Mouse (Mus musculus) lung, postnatal 0 days (tissue): ENCODE data around the gene Hist1h3g. TPM values are rescaled to one million over a fixed set of nuclear protein-coding genes. Genes with fewer than 3 reads are reported as not detected.
"Not testable (repeated sequence)": the region's sequence is repeated elsewhere in the genome, so short reads cannot be mapped to it uniquely, and the experiment has no call there.

Experiments
- ATAC-seq: fragments of 200-750 bp; cut with Nextera tagmentation; 2 replicates; pipeline ENCODE4 v1.8.0; 2017; ENCODE audit warnings: moderate library complexity
- DNase-seq: peaks from one replicate; pipeline ENCODE4 v3.0.0-alpha.2; 2016; ENCODE audit warnings: low spot score
- H3K27ac ChIP-seq: fragments of 300-500 bp; sonication (generic); 2 replicates; pipeline ENCODE4 v1.5.1; 2014; ENCODE audit warnings: antibody characterized with exemption, mild to moderate bottlenecking, low read length, mixed read lengths
- H3K27me3 ChIP-seq: fragments of 300-500 bp; sonication (generic); replicated peaks from 2 replicates; pipeline ENCODE4 v1.6.1; 2014; ENCODE audit warnings: low read length, mixed read lengths; ENCODE audit not compliant: insufficient read depth
- H3K36me3 ChIP-seq: fragments of 300-500 bp; sonication (generic); 2 replicates; pipeline ENCODE4 v1.6.1; 2014; ENCODE audit warnings: low read length, mixed read lengths; ENCODE audit not compliant: insufficient read depth
- H3K4me1 ChIP-seq: fragments of 300-500 bp; sonication (generic); 2 replicates; pipeline ENCODE4 v1.6.1; 2014; ENCODE audit warnings: antibody characterized with exemption, low read depth, low read length, mixed read lengths; ENCODE audit not compliant: insufficient read depth
- H3K4me2 ChIP-seq: fragments of 300-500 bp; sonication (generic); replicated peaks from 2 replicates; pipeline ENCODE4 v1.6.1; 2014; ENCODE audit warnings: low read depth, mild to moderate bottlenecking, low read length, moderate library complexity, mixed read lengths
- H3K4me3 ChIP-seq: fragments of 300-500 bp; sonication (generic); 2 replicates; pipeline ENCODE4 v1.5.1; 2014; ENCODE audit warnings: low read depth, low read length
- H3K9ac ChIP-seq: fragments of 300-500 bp; sonication (generic); replicated peaks from 2 replicates; pipeline ENCODE4 v1.6.1; 2014; ENCODE audit warnings: low read depth, mild to moderate bottlenecking
- H3K9me3 ChIP-seq: fragments of 300-500 bp; sonication (generic); 2 replicates; pipeline ENCODE4 v1.6.1; 2016; ENCODE audit warnings: low read length, mixed read lengths
- CTCF ChIP-seq: IDR thresholded peaks from 2 replicates; pipeline ENCODE4 v1.5.1; 2016; ENCODE audit warnings: antibody characterized with exemption, mild to moderate bottlenecking
- EP300 ChIP-seq: IDR thresholded peaks from 2 replicates; pipeline ENCODE4 v1.6.1; 2016; ENCODE audit warnings: antibody characterized with exemption, mild to moderate bottlenecking, control low read depth
- WGBS: fragments of 180-500 bp; shearing (Covaris S2); extraction: QIAGEN DNeasy Blood & Tissue Kit; methylation state at CpG from one replicate; pipeline ENCODE4 v1.1.7; 2014; 5-methylcytosine and 5-hydroxymethylcytosine counted together
- polyA plus RNA-seq: library from polyadenylated mRNA; unstranded; fragments of >200 nt; fragmentation: Nextera tagmentation; extraction: Ambion mirVana; gene quantifications from 2 replicates; pipeline ENCODE4 v1.2.1, GENCODE M21; 2015

Hist1h3g gene
- polyA plus RNA-seq, 1 experiment from 2014 or later = 0.80 TPM

DNA sequence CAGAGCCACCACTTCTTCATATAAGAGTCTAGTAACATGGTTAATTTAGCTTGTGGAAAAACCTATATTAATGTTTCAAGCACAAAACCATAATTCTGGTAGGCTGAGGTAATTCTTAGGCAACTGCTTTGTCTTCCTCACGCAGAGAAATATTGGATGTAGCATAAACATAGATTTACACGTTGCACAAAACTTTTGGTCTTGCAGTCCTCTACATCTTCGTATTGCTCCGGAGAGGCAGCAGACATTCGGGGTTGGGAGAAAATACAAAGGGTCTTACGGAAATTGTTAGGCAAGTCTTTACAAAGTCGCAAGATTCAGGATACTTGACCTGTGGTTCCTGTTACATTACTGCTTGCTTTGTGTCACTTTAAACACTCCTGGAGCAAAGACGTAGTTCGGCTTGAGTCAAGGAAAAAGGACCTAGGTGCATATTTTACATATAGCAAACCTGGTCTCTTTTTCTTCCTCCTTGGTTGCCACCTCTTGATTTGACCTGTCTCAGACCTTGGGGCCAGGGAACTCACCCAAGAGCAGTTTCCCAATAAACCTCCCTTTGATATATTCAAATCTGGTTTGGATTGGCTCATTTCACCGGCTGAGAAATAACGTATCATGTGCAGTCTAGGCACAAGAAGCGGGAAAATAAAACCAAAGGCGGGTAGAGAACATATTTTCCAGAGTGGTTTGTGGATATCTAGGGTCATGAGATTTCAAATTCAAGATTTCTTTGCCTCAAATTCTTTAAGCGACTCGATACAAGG lies 672 bp upstream of the Hist1h3g start:
- Histone ChIP-seq H3K27ac (peak overlapping the region; percentile 3; the same call in 1 of the 2 replicates), H3K4me2 (peak overlapping the region; percentile 76), H3K9ac (no peak overlapping the region), H3K4me3 (peak overlapping the region; percentile 41), H3K4me1 (peaks cover 21% of the 10 kb centered on the region; the same call in 1 of the 2 replicates), H3K27me3 (no peaks in the 10 kb centered on the region), H3K36me3 (no peaks in the 10 kb centered on the region), H3K9me3 (no peaks in the 10 kb centered on the region)
- TF ChIP-seq EP300 = no peak
- TF ChIP-seq CTCF = no peak
- no peak for ATAC-seq
- peak; percentile 63 for DNase-seq
- WGBS = under 1% methylated on average over 15 of the region's 15 CpGs

DNA sequence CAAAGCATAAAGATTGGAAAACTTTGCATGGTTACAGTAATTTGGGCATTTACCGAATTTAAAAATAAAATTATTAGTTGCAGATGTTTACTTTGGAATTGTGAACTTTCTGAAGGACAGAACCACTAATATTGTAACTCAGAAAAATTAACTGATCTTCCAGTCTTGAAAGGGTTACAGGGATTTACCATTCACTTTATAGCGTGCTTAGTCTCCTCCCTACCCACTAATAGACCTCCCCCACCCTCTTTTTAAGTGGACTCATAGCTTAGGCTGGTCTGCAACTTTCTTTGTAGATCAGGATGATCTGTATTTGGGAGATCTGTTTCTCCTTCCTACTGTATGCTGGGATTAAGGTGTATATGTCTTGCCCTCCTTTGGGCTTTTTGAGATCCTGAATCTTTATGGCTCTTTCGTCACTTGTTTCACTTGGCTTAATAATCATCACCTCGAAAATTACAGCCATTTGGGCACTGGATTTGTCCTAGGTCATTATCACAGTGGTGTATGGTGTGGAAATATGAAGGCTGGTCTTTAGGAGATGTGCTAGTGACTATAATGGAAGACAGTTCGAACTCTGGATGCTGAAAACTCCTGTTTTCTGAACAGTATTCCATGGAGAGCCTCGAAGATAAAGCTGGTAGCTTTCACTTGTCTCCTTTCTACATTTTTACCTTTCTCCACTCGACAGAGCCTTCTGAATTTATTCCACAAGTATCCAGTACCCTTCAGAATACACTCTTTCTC lies 1.0 kb downstream of the Hist1h3g start:
- Histone ChIP-seq H3K9ac (no peak overlapping the region; the same call in 1 of the 2 replicates), H3K27ac (no peak overlapping the region), H3K4me1 (peaks cover 21% of the 10 kb centered on the region; the same call in 1 of the 2 replicates), H3K4me2 (no peak overlapping the region; the same call in 1 of the 2 replicates), H3K9me3 (no peaks in the 10 kb centered on the region), H3K4me3 (no peak overlapping the region), H3K27me3 (no peaks in the 10 kb centered on the region), H3K36me3 (no peaks in the 10 kb centered on the region)
- TF ChIP-seq EP300 (no peak), CTCF (no peak)
- DNase-seq = no peak
- no peak for ATAC-seq
- 8% methylated on average over 7 of the region's 7 CpGs for WGBS

DNA sequence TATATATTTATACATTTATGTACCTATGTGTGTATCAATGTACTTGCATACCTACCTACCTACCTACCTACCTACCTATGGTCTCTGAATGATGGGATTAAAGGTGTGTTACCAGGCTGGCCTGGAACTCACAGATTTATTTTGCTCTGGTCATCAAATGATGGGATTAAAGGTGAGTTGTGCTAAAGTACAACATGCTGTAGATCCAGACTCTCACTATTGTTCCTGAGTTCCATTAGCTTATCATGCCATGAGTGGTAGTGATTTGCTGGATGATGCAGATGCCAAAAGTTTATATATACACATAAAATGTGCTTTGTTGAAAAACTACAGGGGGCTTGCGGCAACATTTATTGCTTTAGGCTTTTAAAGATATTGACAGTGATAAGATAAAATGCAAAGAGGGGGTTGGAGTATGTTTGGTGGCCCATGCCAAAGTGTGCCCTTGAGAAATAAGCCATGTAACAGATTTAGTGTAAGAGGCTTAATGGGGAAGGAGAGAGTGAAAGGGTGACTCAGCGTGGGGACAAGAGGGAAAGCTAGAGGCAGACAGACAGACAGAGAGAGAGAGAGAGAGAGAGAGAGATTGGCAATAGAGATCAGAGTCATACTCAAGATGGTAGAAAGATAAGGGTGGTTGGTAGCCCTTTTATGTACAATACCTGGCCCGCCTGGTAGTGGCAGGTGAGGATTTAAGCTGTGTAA lies 1.9 kb downstream of the Hist1h3g start:
- no peak for ATAC-seq
- Histone ChIP-seq H3K27me3 (no peaks in the 10 kb centered on the region), H3K4me2 (no peak overlapping the region), H3K27ac (no peak overlapping the region), H3K9me3 (no peaks in the 10 kb centered on the region), H3K4me3 (no peak overlapping the region), H3K36me3 (no peaks in the 10 kb centered on the region), H3K9ac (no peak overlapping the region), H3K4me1 (peaks cover 18% of the 10 kb centered on the region; the same call in 1 of the 2 replicates)
- TF ChIP-seq CTCF (no peak), EP300 (no peak)
- no peak for DNase-seq
- 53% methylated on average over 3 of the region's 3 CpGs for WGBS

DNA sequence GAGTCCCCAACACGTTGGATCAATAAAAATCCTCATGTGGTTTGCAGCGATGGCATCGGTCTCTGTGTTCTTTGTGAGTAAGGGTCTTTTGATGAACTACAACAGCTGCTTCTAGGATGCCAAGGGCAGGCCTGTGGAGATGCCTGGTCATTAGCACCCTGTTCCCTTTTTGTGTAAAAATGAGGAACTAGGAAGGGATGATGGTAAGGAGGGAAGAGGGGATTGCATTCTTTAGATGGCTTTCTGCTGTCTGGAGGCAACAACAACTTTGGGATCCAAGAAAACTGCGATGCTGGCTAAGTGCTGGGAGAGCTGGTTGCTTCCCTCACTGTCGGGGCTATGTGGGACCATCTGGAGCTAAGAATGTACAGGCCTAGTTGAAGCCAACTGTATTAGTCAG lies 3.0 kb downstream of the Hist1h3g start:
- TF ChIP-seq CTCF = no peak
- TF ChIP-seq EP300 = no peak
- peaks cover 11% of the 10 kb centered on the region; the same call in 1 of the 2 replicates for H3K4me1 ChIP-seq
- no peaks in the 10 kb centered on the region for H3K27me3 ChIP-seq
- no peak for ATAC-seq
- H3K27ac ChIP-seq = no peak overlapping the region
- no peak overlapping the region for H3K4me3 ChIP-seq
- H3K4me2 ChIP-seq = no peak overlapping the region
- DNase-seq = no peak
- no peaks in the 10 kb centered on the region for H3K36me3 ChIP-seq
- 72% methylated on average over 5 of the region's 5 CpGs for whole genome bisulfite sequencing
- H3K9ac ChIP-seq = no peak overlapping the region
- H3K9me3 ChIP-seq = no peaks in the 10 kb centered on the region

DNA sequence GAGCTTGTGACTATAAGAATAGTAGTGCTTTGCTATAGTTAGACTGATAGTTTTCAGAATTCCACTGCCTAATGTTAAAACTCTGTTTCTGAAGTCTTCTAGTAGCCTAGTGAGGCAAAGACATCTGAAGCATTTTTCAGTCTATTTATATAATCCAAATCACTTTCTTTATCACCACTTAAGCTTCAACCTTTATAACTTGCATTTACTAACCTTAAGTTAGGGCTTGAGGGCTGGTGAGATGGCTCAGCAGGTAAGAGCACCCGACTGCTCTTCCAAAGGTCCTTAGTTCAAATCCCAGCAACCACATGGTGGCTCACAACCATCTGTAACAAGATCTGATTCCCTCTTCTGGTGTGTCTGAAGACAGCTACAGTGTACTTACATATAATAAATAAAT lies 4.6 kb downstream of the Hist1h3g start:
- not testable (repeated sequence) for H3K9me3 ChIP-seq, H3K9ac ChIP-seq, H3K4me3 ChIP-seq, H3K36me3 ChIP-seq, H3K27me3 ChIP-seq, ATAC-seq, H3K27ac ChIP-seq, H3K4me1 ChIP-seq, DNase-seq, H3K4me2 ChIP-seq
- WGBS = 57% methylated on average over 1 of the region's 1 CpGs

DNA sequence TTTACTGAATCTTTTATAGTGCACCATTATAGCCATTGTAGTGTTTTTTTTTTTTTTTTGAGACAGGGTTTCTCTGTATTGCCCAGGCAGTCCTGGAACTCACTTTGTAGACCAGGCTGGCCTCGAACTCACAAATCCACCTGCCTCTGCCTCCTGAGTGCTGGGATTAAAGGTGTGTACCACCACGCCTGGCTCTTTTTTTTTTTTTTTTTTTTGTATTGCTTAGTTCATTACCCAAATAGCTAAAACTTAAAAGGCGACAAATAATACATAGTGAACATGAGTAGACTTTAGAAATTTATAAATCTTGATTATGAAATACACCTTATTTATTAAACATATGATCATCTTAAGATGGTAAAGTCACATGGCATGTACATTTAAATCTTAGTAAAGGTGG lies 6.3 kb downstream of the Hist1h3g start:
- no peaks in the 10 kb centered on the region for H3K9me3 ChIP-seq
- 66% methylated on average over 3 of the region's 3 CpGs for WGBS

DNA sequence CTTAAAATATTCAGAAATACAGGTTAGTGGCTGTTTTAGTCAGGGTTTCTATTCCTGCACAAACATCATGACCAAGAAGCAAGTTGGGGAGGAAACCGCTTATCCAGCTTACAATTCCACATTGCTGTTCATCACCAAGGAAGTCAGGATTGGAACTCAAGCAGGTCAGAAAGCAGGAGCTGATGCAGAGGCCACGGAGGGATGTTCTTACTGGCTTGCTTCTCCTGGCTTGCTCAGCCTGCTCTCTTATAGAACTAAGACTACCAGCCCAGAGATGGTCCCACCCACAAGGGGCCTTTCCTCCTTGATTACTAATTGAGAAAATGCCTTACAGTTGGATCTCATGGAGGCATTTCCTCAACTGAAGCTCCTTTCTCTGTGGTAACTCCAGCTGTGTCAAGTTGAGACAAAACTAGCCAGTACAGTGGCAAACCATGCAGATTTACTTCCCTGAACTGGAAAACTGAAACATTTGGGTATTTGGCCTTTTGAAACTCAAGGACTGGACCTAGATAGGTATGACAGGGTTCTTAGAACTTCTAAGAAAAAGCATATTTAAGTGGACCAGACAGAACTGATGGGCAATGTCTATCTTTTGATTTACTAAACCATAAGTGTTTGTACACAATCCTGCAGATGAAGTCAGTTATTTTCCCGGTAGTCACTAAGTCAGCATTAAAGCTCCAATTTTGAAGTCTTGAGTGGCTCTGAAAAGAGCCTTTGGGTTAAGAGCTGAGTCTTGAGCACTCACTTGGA lies 7.2 kb downstream of the Hist1h3g start:
- H3K4me1 ChIP-seq, H3K9me3 ChIP-seq, H3K27me3 ChIP-seq, ATAC-seq, H3K36me3 ChIP-seq, DNase-seq: not testable (repeated sequence)
- WGBS = 4% methylated on average over 3 of the region's 3 CpGs
- Histone ChIP-seq H3K4me3 (peak overlapping the region; percentile 49; the same call in 1 of the 2 replicates), H3K27ac (0 out of 2 replicates have a peak overlapping the region, but pooled peaks have one; percentile 15), H3K4me2 (peak overlapping the region; percentile 63), H3K9ac (peak overlapping the region; percentile 34; the same call in 1 of the 2 replicates)

More for the DNA sequence above, 6.3 kb downstream of the Hist1h3g start:
- ATAC-seq (no peak), DNase-seq (no peak)
- no peak overlapping the region for H3K4me2 ChIP-seq
- H3K4me1 ChIP-seq = no peaks in the 10 kb centered on the region; the same call in 1 of the 2 replicates
- H3K4me3 ChIP-seq = no peak overlapping the region
- TF ChIP-seq EP300 (no peak), CTCF (no peak)
- H3K9ac ChIP-seq = no peak overlapping the region
- H3K27me3 ChIP-seq = no peaks in the 10 kb centered on the region
- no peaks in the 10 kb centered on the region for H3K36me3 ChIP-seq
- no peak overlapping the region for H3K27ac ChIP-seq

DNA sequence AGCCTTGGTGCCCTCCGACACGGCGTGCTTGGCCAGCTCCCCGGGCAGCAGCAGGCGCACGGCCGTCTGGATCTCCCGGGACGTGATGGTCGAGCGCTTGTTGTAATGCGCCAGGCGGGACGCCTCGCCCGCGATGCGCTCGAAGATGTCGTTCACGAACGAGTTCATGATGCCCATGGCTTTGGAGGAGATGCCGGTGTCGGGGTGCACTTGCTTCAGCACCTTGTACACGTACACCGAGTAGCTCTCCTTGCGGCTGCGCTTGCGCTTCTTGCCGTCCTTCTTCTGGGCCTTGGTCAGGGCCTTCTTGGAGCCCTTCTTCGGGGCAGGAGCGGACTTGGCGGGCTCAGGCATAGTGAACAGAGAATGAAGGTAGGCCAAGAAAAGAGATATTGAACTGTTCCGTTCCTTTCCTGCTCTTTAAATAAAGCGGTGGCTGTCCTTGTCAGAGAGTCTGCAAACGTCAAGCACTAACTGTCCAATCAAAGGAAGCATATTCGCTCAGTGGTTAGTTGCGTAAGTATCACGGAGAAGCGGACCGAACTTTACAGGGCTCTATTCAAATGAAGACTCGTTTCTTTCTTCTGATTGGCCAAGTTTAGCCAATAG lies 7.9 kb downstream of the Hist1h3g start, which contains the start of gene Hist1h2bh:
TSS of gene Hist1h2bh (minus strand) at position 394 of the 609 bp plus-strand sequence.
- H3K27me3 ChIP-seq, H3K9me3 ChIP-seq, H3K4me1 ChIP-seq, H3K36me3 ChIP-seq: not testable (repeated sequence)
- ATAC-seq = peak; percentile 91
- H3K9ac ChIP-seq = peak within 1 kb of the TSS; percentile 34
- DNase-seq = peak; percentile 98
- peak within 1 kb of the TSS; percentile 63 for H3K4me2 ChIP-seq
- WGBS = under 1% methylated on average over 27 of the region's 42 CpGs
- H3K27ac ChIP-seq = peak within 1 kb of the TSS; percentile 86
- peak within 1 kb of the TSS; percentile 49 for H3K4me3 ChIP-seq
